Mouse (Mus musculus) midbrain, postnatal 0 days (tissue): ENCODE results near the gene Lmna. TPM values are rescaled to one million over a fixed set of nuclear protein-coding genes. Genes with fewer than 3 reads are reported as not detected.

Source experiments
- ATAC-seq: fragments of 200-750 bp; cut with Nextera tagmentation; 2 replicates; pipeline ENCODE4 v1.8.0; 2017; ENCODE audit warnings: moderate number of reproducible peaks, mild to moderate bottlenecking, moderate TSS enrichment, moderate library complexity; ENCODE audit not compliant: low FRiP score
- DNase-seq: peaks from one replicate; pipeline ENCODE4 v3.0.0-alpha.2; 2015; ENCODE audit warnings: low spot score
- H3K27ac ChIP-seq: fragments of 300-500 bp; sonication (generic); 2 replicates; pipeline ENCODE4 v1.5.1; 2014; ENCODE audit warnings: low read depth, mild to moderate bottlenecking, low read length, mixed read lengths
- H3K27me3 ChIP-seq: fragments of 300-500 bp; sonication (generic); 2 replicates; pipeline ENCODE4 v1.6.1; 2014; ENCODE audit warnings: low read length, control low read depth, mixed read lengths; ENCODE audit not compliant: insufficient read depth
- H3K36me3 ChIP-seq: fragments of 300-500 bp; sonication (generic); 2 replicates; pipeline ENCODE4 v1.6.1; 2014; ENCODE audit warnings: low read length, control low read depth, mixed read lengths; ENCODE audit not compliant: insufficient read depth
- H3K4me1 ChIP-seq: fragments of 300-500 bp; sonication (generic); 2 replicates; pipeline ENCODE4 v1.6.1; 2014; ENCODE audit warnings: mild to moderate bottlenecking, control low read depth, antibody characterized with exemption, low read length, mixed read lengths; ENCODE audit not compliant: insufficient read depth
- H3K4me2 ChIP-seq: fragments of 300-500 bp; sonication (generic); 2 replicates; pipeline ENCODE4 v1.6.1; 2014; ENCODE audit warnings: low read depth, mild to moderate bottlenecking, low read length, mixed read lengths; ENCODE audit not compliant: poor library complexity, severe bottlenecking
- H3K4me3 ChIP-seq: fragments of 300-500 bp; sonication (generic); 2 replicates; pipeline ENCODE4 v1.5.1; 2014; ENCODE audit warnings: low read depth, mild to moderate bottlenecking, low read length, moderate library complexity
- H3K9ac ChIP-seq: fragments of 300-500 bp; sonication (generic); replicated peaks from 2 replicates; pipeline ENCODE4 v1.6.1; 2014; ENCODE audit warnings: mild to moderate bottlenecking, low read length, moderate library complexity, mixed read lengths; ENCODE audit not compliant: poor library complexity, severe bottlenecking
- H3K9me3 ChIP-seq: fragments of 300-500 bp; sonication (generic); 2 replicates; pipeline ENCODE4 v1.6.1; 2016; ENCODE audit warnings: low read length, control low read depth
- CTCF ChIP-seq: IDR thresholded peaks from 2 replicates; pipeline ENCODE4 v1.5.1; 2016; ENCODE audit warnings: antibody characterized with exemption, mild to moderate bottlenecking
- WGBS: fragments of 180-500 bp; shearing (Covaris S2); extraction: QIAGEN DNeasy Blood & Tissue Kit; methylation state at CpG from one replicate; pipeline ENCODE4 v1.1.7; 2014; 5-methylcytosine and 5-hydroxymethylcytosine counted together
- polyA plus RNA-seq: library from polyadenylated mRNA; unstranded; fragments of >200 nt; fragmentation: Nextera tagmentation; extraction: Ambion mirVana; gene quantifications from 2 replicates; pipeline ENCODE4 v1.2.1, GENCODE M21; 2015
- total RNA-seq: library from RNA; depleted of rRNA; stranded (reverse); fragments of >200 nt; gene quantifications from 2 replicates; pipeline ENCODE4 v1.2.3, GENCODE M21; 2014

Gene Lmna
- total and polyA plus RNA-seq, 2 experiments from 2014 or later: 74.1 to 75.0 TPM

DNA sequence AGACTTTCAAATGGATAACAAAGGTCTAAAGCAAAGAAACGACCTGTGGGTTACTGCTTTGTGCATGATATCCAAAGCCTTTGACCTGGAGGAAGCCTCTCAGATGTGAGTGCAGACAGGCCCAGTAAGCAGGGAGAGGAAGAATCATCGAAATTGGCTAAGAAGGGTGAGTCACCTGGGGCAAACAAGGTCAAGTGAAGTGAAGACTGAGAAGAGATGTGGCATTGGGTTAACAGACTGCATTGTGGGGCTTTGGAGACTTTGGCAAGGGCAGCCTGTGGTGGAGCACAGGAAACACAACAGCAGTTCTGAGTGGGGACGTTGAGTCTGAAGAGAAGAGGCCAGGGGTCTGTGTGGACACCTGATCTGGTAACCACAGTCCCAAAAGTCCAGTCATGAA is 45.3 kb downstream of the Lmna start:
- Histone ChIP-seq H3K4me3 (no peak overlapping the region), H3K27ac (no peak overlapping the region), H3K9me3 (no peaks in the 10 kb centered on the region), H3K9ac (no peak overlapping the region), H3K4me1 (no peaks in the 10 kb centered on the region), H3K27me3 (no peaks in the 10 kb centered on the region), H3K36me3 (no peaks in the 10 kb centered on the region), H3K4me2 (no peak overlapping the region)
- 50% methylated on average over 3 of the region's 3 CpGs for WGBS
- ATAC-seq (no peak), DNase-seq (no peak)
- no peak for TF ChIP-seq CTCF

DNA sequence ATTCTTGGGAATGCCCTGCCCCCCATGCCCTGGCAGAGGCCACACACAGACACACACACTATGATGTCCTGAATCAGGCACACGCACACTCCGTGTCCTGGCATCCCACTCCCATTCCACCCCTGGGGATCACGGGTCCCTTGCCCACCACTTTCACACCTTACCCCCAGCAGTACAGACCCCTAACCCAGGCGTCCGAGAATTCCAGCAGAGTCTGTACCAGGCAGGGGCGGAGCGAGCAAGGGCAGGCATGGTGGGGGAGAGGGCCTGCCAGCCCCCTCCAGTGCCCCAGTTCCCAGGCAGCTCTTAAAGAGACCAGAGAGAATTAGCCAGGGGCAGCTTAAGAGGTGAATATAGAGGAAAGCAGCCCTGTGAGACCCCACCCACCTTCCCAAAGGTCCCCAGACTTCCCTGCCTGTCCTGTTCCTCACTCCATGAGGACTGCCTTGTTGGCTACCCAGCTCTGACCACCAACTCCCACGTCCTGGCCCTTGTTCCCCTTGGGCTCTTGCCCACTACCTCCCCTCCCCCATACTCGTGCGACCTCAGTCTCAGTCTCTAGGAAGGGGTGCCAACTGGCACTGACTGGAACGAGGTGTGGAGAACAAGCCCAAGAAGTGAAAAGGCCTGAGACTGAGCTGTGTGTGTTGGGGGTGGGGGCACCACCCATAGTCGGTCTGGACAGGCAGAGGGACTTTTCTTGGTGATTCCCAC is 48.6 kb downstream of the Lmna start, which contains the start of gene Sema4a:
TSS of gene Sema4a (minus strand) at position 200 of the 714 bp plus-strand sequence.
- H3K4me3 ChIP-seq: no peak within 1 kb of the TSS
- peaks cover 12% of the 10 kb centered on the region for H3K4me1 ChIP-seq
- H3K9me3 ChIP-seq: no peaks in the 10 kb centered on the region
- no peak within 1 kb of the TSS for H3K9ac ChIP-seq
- H3K27ac ChIP-seq: peak within 1 kb of the TSS; percentile 51
- no peak within 1 kb of the TSS for H3K4me2 ChIP-seq
- WGBS: 39% methylated on average over 12 of the region's 12 CpGs
- H3K36me3 ChIP-seq: no peaks in the 10 kb centered on the region
- TF ChIP-seq CTCF: no peak
- DNase-seq (peak; percentile 76), ATAC-seq (peak; percentile 38)
- no peaks in the 10 kb centered on the region for H3K27me3 ChIP-seq

DNA sequence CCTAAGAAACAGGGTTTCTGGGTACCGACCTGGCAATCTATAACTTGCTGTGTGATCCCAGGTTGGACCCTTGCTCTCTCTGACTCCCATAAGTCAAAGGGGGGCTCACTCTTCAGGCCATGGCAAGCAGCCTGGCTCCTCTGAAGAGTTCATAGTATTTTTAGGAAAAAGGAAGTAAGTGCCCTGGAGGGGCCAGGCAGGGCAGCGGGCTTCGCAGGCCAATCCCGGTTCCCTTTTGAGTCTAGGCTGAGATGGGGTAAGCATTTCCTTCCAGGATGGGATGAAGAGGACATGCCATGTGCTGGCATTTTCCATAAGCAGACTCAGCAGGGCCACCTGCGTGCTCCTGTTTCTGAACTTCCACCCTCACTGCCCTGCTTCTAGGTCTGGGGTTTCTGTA is 49.7 kb downstream of the Lmna start:
- Histone ChIP-seq H3K9ac (no peak overlapping the region), H3K4me3 (no peak overlapping the region), H3K4me1 (peaks cover 12% of the 10 kb centered on the region), H3K27ac (peak overlapping the region; percentile 13; the same call in 1 of the 2 replicates), H3K9me3 (no peaks in the 10 kb centered on the region), H3K4me2 (no peak overlapping the region), H3K36me3 (no peaks in the 10 kb centered on the region), H3K27me3 (no peaks in the 10 kb centered on the region)
- WGBS: 81% methylated on average over 5 of the region's 5 CpGs
- no peak for ATAC-seq
- DNase-seq: no peak
- TF ChIP-seq CTCF: no peak

DNA sequence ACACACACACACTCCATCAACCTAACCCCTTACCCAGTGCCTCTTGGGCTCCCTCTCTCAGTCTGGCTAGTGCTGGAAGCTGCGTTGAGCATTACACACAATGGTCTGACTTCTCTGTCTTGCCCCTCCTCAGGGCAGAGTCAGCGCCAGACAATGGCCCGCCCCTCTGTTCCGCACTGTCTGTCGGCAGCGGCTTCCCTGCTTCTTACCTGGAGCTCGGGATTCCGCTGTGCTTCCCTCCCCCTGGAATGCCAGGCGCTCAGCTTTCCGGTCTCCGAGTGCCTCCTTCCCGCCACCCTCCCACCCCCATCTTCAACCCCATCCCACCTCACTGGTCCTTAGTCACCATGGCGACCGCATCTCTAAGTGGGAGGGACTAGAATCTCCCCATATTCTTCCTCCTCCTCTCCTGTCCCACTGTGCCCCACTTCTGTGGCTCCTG is 51.0 kb downstream of the Lmna start:
- TF ChIP-seq CTCF: peak; percentile 61
- peaks cover 6% of the 10 kb centered on the region for H3K36me3 ChIP-seq
- no peaks in the 10 kb centered on the region for H3K9me3 ChIP-seq
- H3K9ac ChIP-seq: peak overlapping the region; percentile 42
- no peaks in the 10 kb centered on the region for H3K27me3 ChIP-seq
- H3K27ac ChIP-seq: peak overlapping the region; percentile 79
- WGBS: 0% methylated on average over 14 of the region's 14 CpGs
- H3K4me3 ChIP-seq: peak overlapping the region; percentile 52
- DNase-seq (peak; percentile 67), ATAC-seq (peak; percentile 75)
- H3K4me1 ChIP-seq: peaks cover 12% of the 10 kb centered on the region
- peak overlapping the region; percentile 78 for H3K4me2 ChIP-seq

DNA sequence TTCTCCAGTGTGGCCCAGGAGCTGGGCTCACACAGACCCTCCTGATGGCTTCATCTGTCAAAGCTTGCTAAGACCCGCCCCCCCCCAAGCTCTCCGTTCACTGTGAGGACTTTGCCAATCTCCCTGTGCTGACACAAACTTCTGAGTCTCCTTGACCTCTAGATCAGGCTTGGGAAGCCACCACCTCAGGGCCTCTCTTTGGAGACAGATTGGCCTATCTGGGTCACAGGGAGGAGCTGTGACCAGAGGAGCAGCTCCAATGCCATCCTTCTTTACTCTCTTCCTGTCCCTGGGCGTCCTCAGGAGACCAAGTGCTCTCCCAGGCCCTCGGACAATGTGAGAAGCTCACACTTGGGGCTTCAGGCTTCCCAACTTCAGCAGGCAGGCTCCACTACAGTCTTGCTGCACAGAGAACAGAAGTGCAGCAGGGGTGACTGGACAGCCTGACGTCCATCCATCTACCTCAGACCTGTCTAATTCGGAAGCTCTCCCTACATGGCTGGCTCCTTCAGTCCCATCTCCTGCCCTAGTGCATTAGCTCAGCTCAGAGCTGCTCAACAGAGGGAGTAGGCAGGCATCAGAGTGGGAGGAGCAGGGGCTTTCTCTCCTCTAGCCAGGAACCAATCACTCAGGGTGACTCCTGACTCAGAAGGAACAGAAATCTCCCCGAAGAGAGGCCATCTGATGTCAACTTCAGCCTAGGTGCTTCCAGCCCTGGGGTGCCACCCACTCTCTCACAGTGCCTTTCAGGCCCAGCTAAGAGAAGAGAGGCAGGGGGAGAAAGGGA is 52.8 kb downstream of the Lmna start:
- H3K4me3 ChIP-seq: peak overlapping the region; percentile 52
- peak overlapping the region; percentile 78 for H3K4me2 ChIP-seq
- 70% methylated on average over 7 of the region's 7 CpGs for WGBS
- peaks cover 23% of the 10 kb centered on the region for H3K36me3 ChIP-seq
- TF ChIP-seq CTCF: no peak
- H3K27me3 ChIP-seq: no peaks in the 10 kb centered on the region
- no peak for DNase-seq
- peaks cover 12% of the 10 kb centered on the region for H3K4me1 ChIP-seq
- no peaks in the 10 kb centered on the region for H3K9me3 ChIP-seq
- peak overlapping the region; percentile 48; the same call in 1 of the 2 replicates for H3K27ac ChIP-seq
- peak overlapping the region; percentile 42 for H3K9ac ChIP-seq
- no peak for ATAC-seq

DNA sequence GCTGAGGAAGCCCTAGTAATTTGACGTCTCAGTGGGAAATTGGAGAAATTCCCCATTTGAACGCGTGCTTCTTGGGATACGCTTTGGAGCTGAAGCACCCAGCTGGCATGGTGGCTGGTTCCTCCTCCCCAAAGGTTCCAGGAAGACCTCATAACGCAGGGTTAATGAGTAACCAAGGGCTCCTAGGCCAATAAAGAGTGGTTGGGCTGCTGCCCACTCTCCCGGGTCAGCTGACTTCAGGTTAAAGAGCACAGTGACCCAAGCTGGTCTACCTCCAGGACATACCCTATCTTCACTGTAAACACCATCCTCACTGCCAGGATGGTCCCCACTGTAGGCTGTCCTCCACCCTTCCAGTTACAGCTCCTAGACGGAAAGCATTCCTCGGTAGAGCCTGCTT is 53.4 kb downstream of the Lmna start:
- ATAC-seq (no peak), DNase-seq (no peak)
- no peaks in the 10 kb centered on the region for H3K9me3 ChIP-seq
- H3K27me3 ChIP-seq: no peaks in the 10 kb centered on the region
- no peak overlapping the region for H3K4me3 ChIP-seq
- H3K4me1 ChIP-seq: peaks cover 12% of the 10 kb centered on the region
- H3K9ac ChIP-seq: 0 out of 2 replicates have a peak overlapping the region, but pooled peaks have one; percentile 42
- H3K4me2 ChIP-seq: peak overlapping the region; percentile 78
- WGBS: 93% methylated on average over 8 of the region's 8 CpGs
- no peak for TF ChIP-seq CTCF
- peaks cover 29% of the 10 kb centered on the region for H3K36me3 ChIP-seq
- H3K27ac ChIP-seq: no peak overlapping the region
